Mouse (Mus musculus) olfactory bulb, adult 2 months (tissue): ENCODE results near the gene Spata46. TPM values are rescaled to one million over a fixed set of nuclear protein-coding genes. Genes with fewer than 3 reads are reported as not detected.

Experiments used
- H3K27ac ChIP-seq: fragments of 200-500 bp; 2 replicates; pipeline ENCODE4 v1.5.1; 2012; ENCODE audit warnings: low read depth, low read length; ENCODE audit not compliant: insufficient read depth
- H3K4me1 ChIP-seq: fragments of 200-500 bp; 2 replicates; pipeline ENCODE4 v1.6.1; 2012; ENCODE audit warnings: low read length; ENCODE audit not compliant: control insufficient read depth, insufficient read depth
- H3K4me3 ChIP-seq: fragments of 200-500 bp; 2 replicates; pipeline ENCODE4 v1.5.1; 2012; ENCODE audit warnings: mild to moderate bottlenecking, low read depth, low read length, moderate library complexity; ENCODE audit not compliant: insufficient read depth
- CTCF ChIP-seq: fragments of 200-500 bp; IDR thresholded peaks from 2 replicates; pipeline ENCODE4 v1.5.1; 2012; ENCODE audit warnings: low read depth, mild to moderate bottlenecking, low read length, moderate library complexity; ENCODE audit not compliant: insufficient read depth
- POLR2A ChIP-seq: fragments of 200-500 bp; IDR thresholded peaks from 2 replicates; pipeline ENCODE4 v1.6.1; 2012; ENCODE audit warnings: mild to moderate bottlenecking, low read depth, low read length, moderate library complexity; ENCODE audit not compliant: insufficient read depth
- WGBS: fragments of 180-500 bp; shearing (Covaris S2); methylation state at CpG from one replicate; pipeline ENCODE4 v1.1.7; 2018; 5-methylcytosine and 5-hydroxymethylcytosine counted together
- polyA plus RNA-seq: library from polyadenylated mRNA; stranded (reverse); fragments of >200 nt; gene quantifications from 2 replicates; pipeline ENCODE4 v1.2.4, GENCODE M21; 2012; ENCODE audit warnings: low replicate concordance; ENCODE audit not compliant: missing spikeins, insufficient read depth, insufficient read length

The Spata46 gene
- polyA plus RNA-seq, 1 experiment, result not detected

DNA sequence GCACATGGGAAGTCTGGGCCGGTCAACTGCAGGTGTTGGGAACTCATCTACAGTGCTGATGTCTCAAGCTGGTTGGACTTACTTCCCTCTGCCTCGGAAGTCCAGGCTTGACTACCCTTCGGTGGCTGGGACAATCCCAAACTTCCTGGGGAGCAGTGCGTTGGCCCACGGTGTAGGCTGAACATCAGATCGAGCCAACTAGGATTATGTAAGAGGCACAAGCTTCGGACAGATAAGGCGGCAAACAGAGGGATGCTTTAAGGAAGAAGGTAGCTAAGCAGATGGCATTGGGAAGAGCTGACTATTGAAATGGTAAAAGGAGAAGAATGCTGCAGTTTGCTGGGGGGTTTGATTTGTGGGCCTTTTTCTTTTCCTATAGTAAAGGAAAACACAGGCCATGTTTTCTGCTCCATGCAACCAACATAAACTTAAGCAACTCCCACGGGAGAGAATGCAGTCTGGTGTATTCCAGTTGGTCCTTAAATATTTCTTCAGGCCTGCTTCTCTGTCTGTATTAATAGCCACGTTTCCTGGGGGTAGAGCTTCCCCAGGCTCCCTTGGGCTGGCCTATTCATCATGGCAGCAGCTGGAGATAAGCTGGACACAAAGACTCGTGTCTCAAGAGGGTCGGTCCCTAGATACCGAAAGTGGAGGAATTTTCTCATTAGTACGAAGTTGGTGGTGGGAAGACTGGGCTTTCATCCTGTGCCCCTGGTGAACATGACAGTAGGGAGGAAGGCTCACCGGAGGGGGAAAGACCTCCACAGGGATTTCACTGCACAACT, 13.6 kb upstream of the Spata46 start:
- 0 out of 2 replicates have a peak, but pooled peaks cover 2% of the 10 kb centered on the region for H3K4me1 ChIP-seq
- WGBS, result 83% methylated on average over 15 of the region's 15 CpGs
- no peak overlapping the region for H3K27ac ChIP-seq
- TF ChIP-seq POLR2A (no peak), CTCF (no peak)
- H3K4me3 ChIP-seq, result no peak overlapping the region

DNA sequence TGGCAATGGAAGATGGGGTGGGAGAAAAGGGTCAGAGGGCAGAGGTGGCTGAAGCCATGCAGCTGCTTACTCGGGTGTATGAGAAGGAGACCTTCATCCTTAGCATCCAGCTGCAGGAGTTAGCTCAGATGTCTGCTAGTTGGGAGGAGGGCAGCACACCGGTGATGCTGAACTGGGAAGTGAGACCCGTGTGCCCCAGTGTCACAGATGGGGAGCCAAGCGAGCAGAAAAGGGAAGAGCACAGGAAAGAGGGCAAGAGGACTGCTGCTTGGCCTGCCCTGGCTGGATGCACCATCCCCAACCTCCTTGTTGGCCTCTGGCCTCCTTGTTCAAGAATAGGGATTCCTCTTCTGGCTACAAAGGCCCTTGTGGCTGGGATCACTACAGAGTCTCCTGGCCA, 9.1 kb upstream of the Spata46 start:
- WGBS, result 93% methylated on average over 4 of the region's 4 CpGs
- H3K27ac ChIP-seq, result no peak overlapping the region
- TF ChIP-seq POLR2A, result no peak
- TF ChIP-seq CTCF, result no peak
- H3K4me1 ChIP-seq, result no peaks in the 10 kb centered on the region
- H3K4me3 ChIP-seq, result no peak overlapping the region

DNA sequence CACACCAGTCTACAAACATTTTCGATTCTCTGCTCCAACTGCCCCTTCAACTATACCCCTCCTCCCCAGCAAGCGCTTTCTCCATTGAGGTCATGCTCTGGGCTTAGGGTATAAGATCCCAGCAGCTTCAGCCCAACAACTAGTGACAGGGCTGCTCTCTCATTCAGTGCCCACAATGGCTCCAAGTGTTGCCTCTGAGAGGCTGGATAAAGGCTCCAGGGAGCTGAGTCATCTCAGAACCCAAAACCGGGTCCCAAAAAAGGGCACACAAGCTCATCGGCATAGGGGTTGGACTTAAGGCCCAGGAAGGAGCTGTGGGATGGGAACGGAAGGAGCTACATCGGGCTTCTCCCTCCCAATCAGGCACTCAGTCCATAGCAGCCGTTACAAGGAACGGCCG, 6.9 kb upstream of the Spata46 start:
- TF ChIP-seq POLR2A (no peak), CTCF (no peak)
- H3K4me3 ChIP-seq, result no peak overlapping the region
- H3K27ac ChIP-seq, result no peak overlapping the region
- H3K4me1 ChIP-seq, result no peaks in the 10 kb centered on the region
- WGBS, result 95% methylated on average over 9 of the region's 9 CpGs

DNA sequence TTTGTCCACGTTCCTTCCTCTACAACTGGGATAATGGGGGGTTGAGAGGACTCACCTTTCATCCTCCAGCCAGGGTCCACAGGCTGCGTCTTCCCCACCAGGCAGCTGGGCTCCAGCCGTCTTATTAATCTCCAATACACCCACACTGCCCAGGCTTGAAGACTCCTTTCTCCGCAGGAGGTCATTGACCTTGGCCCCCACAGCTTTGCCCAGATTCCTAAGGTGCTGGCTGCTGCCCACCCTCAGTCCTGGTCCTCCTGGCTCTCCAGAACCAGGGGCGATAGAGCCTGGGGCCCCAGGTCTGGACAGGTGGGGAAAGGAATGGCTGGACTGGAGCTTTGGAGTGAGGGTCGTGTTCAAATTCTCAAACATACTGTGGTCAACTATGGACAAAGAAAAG, 6.1 kb upstream of the Spata46 start:
- Histone ChIP-seq H3K4me1 (no peaks in the 10 kb centered on the region), H3K4me3 (no peak overlapping the region), H3K27ac (no peak overlapping the region)
- WGBS, result 95% methylated on average over 6 of the region's 6 CpGs
- TF ChIP-seq CTCF (no peak), POLR2A (no peak)

DNA sequence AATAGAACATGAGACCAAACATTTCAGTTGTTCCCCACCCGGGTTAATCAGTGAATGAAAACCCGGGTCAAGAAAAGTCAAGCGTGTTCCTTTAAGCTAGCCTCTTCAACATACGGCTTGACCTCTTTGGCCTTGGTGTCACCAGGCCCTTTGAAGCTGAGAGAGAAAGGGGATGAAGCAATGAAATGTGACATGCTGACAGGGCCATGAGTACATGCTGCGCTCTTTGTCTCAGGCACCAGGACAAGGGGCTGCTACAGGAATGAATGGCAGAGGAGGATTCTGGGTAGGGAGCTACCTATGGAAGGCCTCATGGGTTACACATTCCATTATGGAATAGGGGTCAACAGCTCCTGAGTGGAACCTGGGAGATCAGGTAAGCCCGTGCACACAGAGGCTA, 5.5 kb upstream of the Spata46 start:
- no peak for TF ChIP-seq CTCF
- no peak for TF ChIP-seq POLR2A
- Histone ChIP-seq H3K4me1 (no peaks in the 10 kb centered on the region), H3K27ac (no peak overlapping the region), H3K4me3 (no peak overlapping the region)
- 93% methylated on average over 6 of the region's 6 CpGs for WGBS

DNA sequence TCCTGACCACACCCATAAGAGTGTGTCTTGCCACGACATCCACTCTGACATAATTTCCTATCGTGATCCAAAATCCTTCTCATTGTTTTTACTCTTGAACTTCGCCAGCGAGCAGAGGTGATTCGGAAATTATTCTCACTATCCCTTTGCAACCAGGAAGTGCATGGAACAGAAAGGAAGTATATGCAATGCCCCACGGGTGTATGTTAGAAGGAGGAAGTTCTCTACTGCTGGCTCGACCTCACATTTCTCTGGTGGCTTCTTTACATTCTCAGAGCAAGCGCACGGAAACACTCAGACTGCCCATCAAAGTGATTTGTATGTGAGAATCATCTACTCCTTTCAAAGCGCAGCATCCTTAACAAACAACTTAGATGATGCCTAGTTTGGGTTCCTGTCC, 3.6 kb upstream of the Spata46 start:
- TF ChIP-seq POLR2A (no peak), CTCF (no peak)
- Histone ChIP-seq H3K4me3 (no peak overlapping the region), H3K4me1 (no peaks in the 10 kb centered on the region), H3K27ac (no peak overlapping the region)
- WGBS, result 92% methylated on average over 10 of the region's 10 CpGs

DNA sequence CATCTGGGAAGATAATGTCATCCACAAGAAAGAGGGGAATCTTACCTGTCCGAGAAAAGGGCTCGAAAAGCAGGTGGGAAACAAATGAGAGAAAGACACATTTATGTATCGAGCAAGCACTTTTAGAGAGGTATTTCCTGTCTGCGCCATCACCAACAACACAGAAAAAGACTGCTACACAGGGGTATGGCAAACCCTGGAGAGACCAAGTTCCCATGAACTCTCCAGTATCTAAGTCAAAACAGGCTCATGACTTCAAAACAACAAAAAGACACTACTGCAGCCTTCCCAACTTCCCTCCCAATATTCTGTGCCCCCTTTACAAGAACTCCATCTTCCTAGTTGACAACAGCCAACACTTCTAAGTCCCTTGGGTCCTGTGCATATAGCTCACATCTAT, 2.4 kb upstream of the Spata46 start, which contains the start of gene Gm7694:
Gene Gm7694 (minus strand): TSS at position 101 of the 400 bp plus-strand sequence.
- WGBS, result 97% methylated on average over 4 of the region's 4 CpGs
- TF ChIP-seq POLR2A (no peak), CTCF (no peak)
- no peaks in the 10 kb centered on the region for H3K4me1 ChIP-seq
- H3K27ac ChIP-seq, result no peak within 1 kb of the TSS
- H3K4me3 ChIP-seq, result no peak within 1 kb of the TSS

DNA sequence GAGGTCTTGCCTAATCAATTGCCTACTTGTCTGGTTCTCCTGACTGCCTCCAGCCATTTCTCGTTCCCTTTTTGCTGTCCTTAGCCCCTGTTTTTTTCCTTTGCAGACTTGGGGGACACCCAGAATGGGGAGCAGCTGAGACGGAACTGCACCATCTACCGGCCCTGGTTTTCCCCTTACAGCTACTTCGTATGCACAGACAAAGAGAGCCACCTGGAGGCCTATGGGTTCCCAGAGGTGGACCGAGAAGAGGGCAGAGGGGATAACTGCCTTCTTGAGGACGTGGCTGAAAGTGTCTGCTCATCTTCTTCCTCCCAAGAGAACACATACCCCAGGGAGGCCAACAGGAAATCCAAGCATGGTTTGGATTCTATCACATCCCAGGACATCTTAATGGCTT, 2.8 kb downstream of the Spata46 start:
- H3K27ac ChIP-seq, result no peak overlapping the region
- 93% methylated on average over 6 of the region's 6 CpGs for WGBS
- no peak overlapping the region for H3K4me3 ChIP-seq
- no peaks in the 10 kb centered on the region for H3K4me1 ChIP-seq
- TF ChIP-seq CTCF (no peak), POLR2A (no peak)

DNA sequence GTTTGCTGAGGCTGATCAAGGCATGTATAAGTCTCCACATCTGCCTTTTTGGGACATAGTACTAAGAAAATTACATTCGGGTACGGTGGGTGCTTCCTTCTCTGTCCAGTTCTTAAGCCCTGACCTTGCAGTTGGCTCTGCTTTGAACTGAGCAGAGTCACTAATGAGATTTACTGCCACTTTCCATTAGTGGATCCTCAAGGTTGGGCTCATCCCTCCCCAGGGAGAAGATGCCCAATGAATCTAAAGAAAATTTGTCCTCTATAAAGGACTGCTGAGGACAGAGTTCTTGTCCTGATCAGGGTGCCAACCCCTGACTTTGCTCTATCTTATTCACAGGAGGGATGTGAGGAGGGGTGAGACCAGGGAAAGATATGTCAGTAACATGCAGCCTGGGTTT, 13.4 kb downstream of the Spata46 start:
- TF ChIP-seq CTCF (no peak), POLR2A (no peak)
- no peaks in the 10 kb centered on the region for H3K4me1 ChIP-seq
- no peak overlapping the region for H3K27ac ChIP-seq
- no peak overlapping the region for H3K4me3 ChIP-seq
- 86% methylated on average over 2 of the region's 2 CpGs for WGBS
